Mouse (Mus musculus) forebrain, embryonic 16.5 days (tissue): ENCODE measurements around the gene Tdrd3. TPM values are rescaled to one million over a fixed set of nuclear protein-coding genes. Genes with fewer than 3 reads are reported as not detected.

Source experiments
- ATAC-seq: fragments of 200-750 bp; cut with Nextera tagmentation; 2 replicates; pipeline ENCODE4 v1.8.0; 2017; ENCODE audit warnings: mild to moderate bottlenecking, moderate library complexity
- H3K27ac ChIP-seq: fragments of 300-500 bp; sonication (generic); 2 replicates; pipeline ENCODE4 v1.5.1; 2014; ENCODE audit warnings: low read length, control low read depth
- H3K27me3 ChIP-seq: fragments of 300-500 bp; sonication (generic); replicated peaks from 2 replicates; pipeline ENCODE4 v1.6.1; 2014; ENCODE audit warnings: low read length; ENCODE audit not compliant: control insufficient read depth, insufficient read depth
- H3K36me3 ChIP-seq: fragments of 300-500 bp; sonication (generic); 2 replicates; pipeline ENCODE4 v1.6.1; 2014; ENCODE audit not compliant: control insufficient read depth, insufficient read depth
- H3K4me1 ChIP-seq: fragments of 300-500 bp; sonication (generic); replicated peaks from 2 replicates; pipeline ENCODE4 v1.6.1; 2014; ENCODE audit warnings: low read length; ENCODE audit not compliant: control insufficient read depth, insufficient read depth
- H3K4me2 ChIP-seq: fragments of 300-500 bp; sonication (generic); 2 replicates; pipeline ENCODE4 v1.6.1; 2014; ENCODE audit warnings: mild to moderate bottlenecking, low read length, control low read depth
- H3K4me3 ChIP-seq: fragments of 300-500 bp; sonication (generic); replicated peaks from 2 replicates; pipeline ENCODE4 v1.5.1; 2014; ENCODE audit warnings: mild to moderate bottlenecking, low read length, control low read depth
- H3K9ac ChIP-seq: fragments of 300-500 bp; sonication (generic); replicated peaks from 2 replicates; pipeline ENCODE4 v1.6.1; 2014; ENCODE audit warnings: low read depth, low read length, control low read depth
- H3K9me3 ChIP-seq: fragments of 300-500 bp; sonication (generic); 2 replicates; pipeline ENCODE4 v1.6.1; 2016; ENCODE audit warnings: low read length; ENCODE audit not compliant: control insufficient read depth
- WGBS: fragments of 180-500 bp; shearing (Covaris S2); extraction: QIAGEN DNeasy Blood & Tissue Kit; methylation state at CpG from one replicate; pipeline ENCODE4 v1.1.7; 2014; 5-methylcytosine and 5-hydroxymethylcytosine counted together
- polyA plus RNA-seq: library from polyadenylated mRNA; unstranded; fragments of >200 nt; fragmentation: Nextera tagmentation; extraction: Ambion mirVana; gene quantifications from 2 replicates; pipeline ENCODE4 v1.2.1, GENCODE M21; 2015

Gene Tdrd3
- polyA plus RNA-seq, 1 experiment from 2014 or later, result 60.5 TPM

DNA sequence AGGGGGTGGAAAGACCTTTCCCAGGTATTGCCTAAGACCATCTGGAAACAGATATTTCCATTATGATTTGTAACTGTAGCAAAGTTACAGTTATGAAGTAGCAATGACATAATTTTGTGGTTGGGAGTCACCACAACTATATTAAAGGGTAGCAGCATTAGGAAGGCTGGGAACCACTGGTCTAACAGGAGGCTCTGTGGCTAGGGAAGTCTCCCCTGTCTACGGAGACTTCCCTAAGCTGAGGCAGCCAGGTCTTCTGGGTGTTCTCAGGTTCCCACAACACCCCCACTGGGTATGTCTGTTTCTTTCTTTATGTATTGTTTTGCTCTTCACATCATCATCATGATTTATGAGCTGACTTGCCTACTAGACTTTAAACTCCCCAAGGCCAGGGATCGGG, 153.0 kb downstream of the Tdrd3 start:
- peaks cover 15% of the 10 kb centered on the region for H3K4me1 ChIP-seq
- no peak overlapping the region for H3K27ac ChIP-seq
- no peak overlapping the region for H3K4me3 ChIP-seq
- no peak overlapping the region for H3K4me2 ChIP-seq
- 87% methylated on average over 2 of the region's 2 CpGs for WGBS
- H3K36me3 ChIP-seq, result no peaks in the 10 kb centered on the region
- no peaks in the 10 kb centered on the region for H3K27me3 ChIP-seq
- no peaks in the 10 kb centered on the region for H3K9me3 ChIP-seq
- ATAC-seq, result no peak
- H3K9ac ChIP-seq, result no peak overlapping the region

DNA sequence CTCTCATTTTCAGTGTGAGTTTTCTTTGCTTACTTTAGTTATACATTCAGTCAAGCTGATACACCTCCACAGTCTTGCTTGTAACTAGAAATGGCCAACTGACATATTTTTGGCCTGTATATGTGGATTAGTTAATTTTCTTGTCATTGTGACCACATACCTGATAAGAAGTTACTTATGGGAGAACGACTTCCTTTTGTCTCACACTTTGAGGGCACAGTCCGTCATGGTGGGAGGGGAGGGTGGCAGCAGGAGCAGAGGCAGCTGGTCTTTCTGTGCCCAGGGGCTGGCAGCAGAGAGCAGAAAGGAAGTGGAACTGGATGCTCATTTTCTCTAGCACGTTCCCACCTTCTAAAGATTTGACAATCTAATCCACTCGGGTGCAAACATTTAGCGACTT, 156.0 kb downstream of the Tdrd3 start:
- Histone ChIP-seq H3K36me3 (no peaks in the 10 kb centered on the region), H3K4me1 (peaks cover 15% of the 10 kb centered on the region), H3K4me3 (no peak overlapping the region), H3K27me3 (no peaks in the 10 kb centered on the region), H3K9ac (no peak overlapping the region), H3K4me2 (no peak overlapping the region), H3K9me3 (no peaks in the 10 kb centered on the region), H3K27ac (no peak overlapping the region)
- no peak for ATAC-seq
- whole genome bisulfite sequencing, result 58% methylated on average over 5 of the region's 5 CpGs

DNA sequence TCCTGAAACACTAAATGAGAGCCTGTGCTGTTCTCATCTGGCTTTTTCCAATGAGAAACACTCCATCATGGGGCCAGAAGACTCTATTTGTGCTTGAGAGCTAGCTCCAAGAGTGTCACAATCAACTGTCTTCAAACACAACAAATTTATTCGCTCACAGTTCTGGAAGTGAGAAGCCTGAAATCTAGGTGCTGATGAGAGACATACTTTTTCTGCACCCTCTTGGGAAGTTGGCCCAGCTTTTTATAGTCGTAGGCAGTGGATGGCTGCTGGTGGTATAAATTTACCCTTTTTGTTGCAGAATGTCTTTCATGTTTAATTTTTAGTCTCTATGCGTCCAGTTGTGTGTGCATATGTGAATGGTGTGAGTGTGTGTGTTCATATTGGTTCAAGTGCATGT, 166.2 kb downstream of the Tdrd3 start:
- no peaks in the 10 kb centered on the region for H3K4me1 ChIP-seq
- no peak for ATAC-seq
- 93% methylated on average over 3 of the region's 3 CpGs for WGBS
- H3K27ac ChIP-seq, result no peak overlapping the region
- H3K9ac ChIP-seq, result no peak overlapping the region
- H3K9me3 ChIP-seq, result no peaks in the 10 kb centered on the region
- H3K4me2 ChIP-seq, result no peak overlapping the region
- no peak overlapping the region for H3K4me3 ChIP-seq
- H3K36me3 ChIP-seq, result no peaks in the 10 kb centered on the region
- no peaks in the 10 kb centered on the region for H3K27me3 ChIP-seq
